Mouse (Mus musculus) heart, adult 2 months (tissue): ENCODE data around the gene Aldh3b3.

Experiments
- CTCF ChIP-seq: fragments of 200-600 bp; IDR thresholded peaks from 2 replicates; pipeline ENCODE4 v1.8.1; 2022; ENCODE audit warnings: antibody characterized with exemption, mild to moderate bottlenecking, moderate library complexity
- POLR2A ChIP-seq: fragments of 200-500 bp; IDR thresholded peaks from 2 replicates; pipeline ENCODE4 v1.6.1; 2011; ENCODE audit warnings: mild to moderate bottlenecking, low read depth, low read length, control low read depth; ENCODE audit not compliant: insufficient read depth

- no peak for TF ChIP-seq POLR2A
- no peak for TF ChIP-seq CTCF
These were observed 45.9 kb downstream of the Aldh3b3 start for GRCm38 (mm10) chr19:4004331-4004730.
